ENCODE assay signal across 7 mouse cellular contexts in the genomic region with DNA sequence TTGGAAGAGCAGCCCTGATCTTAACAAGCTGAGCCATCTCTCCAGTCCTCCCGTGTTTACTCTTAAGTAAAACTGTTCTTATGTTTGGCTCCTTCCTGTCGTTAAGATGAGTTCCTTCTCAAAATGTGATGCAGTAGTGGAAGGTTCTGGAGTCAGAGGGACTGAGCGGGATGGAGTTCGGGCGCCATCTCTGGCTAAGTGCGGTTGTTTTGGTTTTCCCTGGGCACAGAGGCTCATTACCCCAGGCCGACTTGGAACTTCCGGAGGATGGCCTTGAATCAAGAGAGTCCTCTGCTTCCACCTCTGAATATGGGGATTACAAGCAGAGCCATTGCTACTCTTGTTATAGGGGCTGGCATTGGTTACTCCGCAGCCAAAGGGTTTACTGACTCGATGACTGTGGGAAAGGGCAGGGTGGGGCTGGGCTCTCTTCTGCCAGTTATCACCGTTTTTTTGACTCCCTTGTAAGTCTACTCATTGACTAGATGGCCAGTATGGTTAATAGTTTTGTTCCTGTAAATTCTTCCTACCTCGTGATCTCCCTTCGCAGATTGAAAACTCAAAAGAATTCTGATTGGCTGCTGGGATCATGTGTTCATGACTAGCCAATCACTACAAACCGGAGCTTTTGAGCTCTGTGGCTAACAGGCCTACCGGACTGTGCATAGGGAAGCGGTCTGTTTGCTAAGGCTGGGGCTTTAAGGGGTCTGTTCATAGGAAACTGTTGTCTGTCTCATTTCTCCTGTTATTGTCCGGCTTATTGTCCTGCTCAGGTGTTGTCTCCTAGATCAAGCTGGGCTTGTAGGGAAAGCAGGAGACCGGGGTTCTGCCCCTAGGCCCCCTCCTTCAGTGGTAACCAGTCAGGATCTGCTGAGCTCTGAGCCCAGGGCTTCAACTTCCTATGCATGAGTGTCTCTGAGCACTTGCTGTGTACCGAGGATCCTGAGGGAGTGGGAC. TPM values are rescaled to one million over a fixed set of nuclear protein-coding genes. Genes with fewer than 3 reads are reported as not detected.
DNase-seq lines count a peak whose midpoint lies in the region; ATAC-seq and TF ChIP-seq lines count a peak whose summit lies in the region.

No protein-coding gene starts in this region.

- H3K36me3 ChIP-seq in ES-E14 (ENCODE audit: control insufficient read depth, insufficient read depth, low read length, poor library complexity, severe bottlenecking), result peaks cover 3% of the 10 kb centered on the region; the same call in 1 of the 2 replicates
- H3K36me3 ChIP-seq in splenic B cell, adult 2 months (ENCODE audit: control insufficient read depth, insufficient read depth, low read length, poor library complexity, severe bottlenecking), result 0 out of 2 replicates have a peak, but pooled peaks cover 3% of the 10 kb centered on the region

- intact Hi-C loops in left cerebral cortex, postnatal 14 days (cut with DNase I), result no loop called here

- peak; percentile 66 for DNase-seq in ES-E14 (ENCODE audit: low read depth, low spot score)
- peak; percentile 88 for DNase-seq in brain, embryonic 14.5 days (ENCODE audit: low read depth)
- DNase-seq in heart, postnatal 4 days, result peak; percentile 52
- peak; percentile 47 to 76 for DNase-seq in left cerebral cortex, postnatal 14 days (ENCODE audit: low spot score in 2 of 2)
- peak; percentile 48 for DNase-seq in splenic B cell, adult 2 months (ENCODE audit: low read depth, low spot score)

- TF ChIP-seq CTCF in brain, embryonic 14.5 days (IDR thresholded peaks at IDR 0.05; ENCODE audit: borderline replicate concordance, extremely low read depth, insufficient read depth, insufficient read length), result no peak

- H3K9ac ChIP-seq in ES-E14 (ENCODE audit: insufficient read depth, low read depth, low read length, poor library complexity, severe bottlenecking), result peak overlapping the region; percentile 83

- H3K9me3 ChIP-seq in ES-E14 (ENCODE audit: control insufficient read depth, insufficient read depth, low read depth, low read length), result no peaks in the 10 kb centered on the region

- H3K4me1 ChIP-seq in ES-E14 (ENCODE audit: control insufficient read depth in 2 of 2, insufficient read depth in 2 of 2, low read length in 2 of 2, poor library complexity in 1 of 2), result peaks cover 8% of the 10 kb centered on the region in 2 experiments; a peak in 2 of 4 replicates

- H3K4me3 ChIP-seq in ES-E14 (ENCODE audit: insufficient read depth in 1 of 2, low read depth in 1 of 2, low read length in 2 of 2, poor library complexity in 1 of 2, severe bottlenecking in 1 of 2), result peak overlapping the region; percentile 64 to 85

- ATAC-seq in erythroblast, adult 5-6 weeks (replicated peaks; ENCODE audit: low FRiP score, poor library complexity, severe bottlenecking), result peak; percentile 70
- peak; percentile 69 for ATAC-seq in megakaryocyte progenitor cell, adult 5-6 weeks (replicated peaks; ENCODE audit: poor library complexity)

- H3K27me3 ChIP-seq in splenic B cell, adult 2 months (ENCODE audit: control insufficient read depth, insufficient read depth, low read length, poor library complexity, severe bottlenecking), result no peaks in the 10 kb centered on the region

- H3K27ac ChIP-seq in ES-E14 (ENCODE audit: insufficient read depth, low read depth, low read length, poor library complexity, severe bottlenecking), result peak overlapping the region; percentile 92

- in situ Hi-C loops in ES-E14 (cut with MboI; ENCODE audit: low sequenced_read_pairs in 2 of 2, unreplicated experiment in 2 of 2), result no loop called here

- TF ChIP-seq POLR2A in brain, embryonic 14.5 days (IDR thresholded peaks at IDR 0.05; ENCODE audit: borderline replicate concordance, extremely low read depth, insufficient read depth, insufficient read length, poor library complexity, severe bottlenecking), result no peak

TF ChIP-seq in ES-E14, 5 proteins besides CTCF, POLR2A, EP300 and RAD21:
- TF ChIP-seq ZNF384 (IDR thresholded peaks at IDR 0.05; ENCODE audit: low read depth, low read length) (no peak), MAFK (IDR thresholded peaks at IDR 0.05; ENCODE audit: insufficient read depth, low read depth, low read length) (no peak), CHD2 (IDR thresholded peaks at IDR 0.05; ENCODE audit: low read depth, low read length) (peak; percentile 84)

RNA-seq across cellular contexts. Expression of a gene that starts 25.4 kb away (rescaled TPM):
- total RNA-seq in ES-E14 (2012; rRNA removed), result 60.4 and 94.3 TPM in 2 replicates
- polyA plus RNA-seq in brain, embryonic 14.5 days (2012; rRNA removed), result 201 and 214 TPM in 2 replicates
- total RNA-seq in erythroblast, adult 5-6 weeks (2015; ENCODE audit: low replicate concordance), result 28.0 and 35.7 TPM in 2 replicates
- 47.3 and 59.0 TPM in 2 replicates for total RNA-seq in erythroblast, adult 5-6 weeks (2017; ENCODE audit: low replicate concordance)
- total RNA-seq in heart, postnatal 4 days (2021), result 100 to 1,000 TPM; 133 to 134 TPM
- 100 to 1,000 TPM; 207 to 208 TPM for total RNA-seq in left cerebral cortex, postnatal 14 days (2021)
- 81.2 and 89.4 TPM in 2 replicates for total RNA-seq in megakaryocyte progenitor cell, adult 5-6 weeks (2015)
- total RNA-seq in megakaryocyte progenitor cell, adult 5-6 weeks (2017), result 103 and 120 TPM in 2 replicates

Comparison
In these comparisons a context has a peak if more than half of its experiments do, and no peak if none do; other contexts are left out.
1. Peak in every context shown above with its lines: DNase-seq, ATAC-seq, H3K4me3 ChIP-seq and H3K27ac ChIP-seq.